Mouse (Mus musculus): ENCODE data around the gene Trappc3.

Gene Trappc3

GRCm38 (mm10) chr4:126250659-126251058, 11.5 kb upstream of the Trappc3 start:
- no peak for DNase-seq (ENCODE audit: low read depth, low spot score)

- peak; percentile 53 for DNase-seq (ENCODE audit: low read depth, low spot score)
These were observed 10.4 kb upstream of the Trappc3 start for GRCm38 (mm10) chr4:126251655-126252254.

- DNase-seq (ENCODE audit: low read depth, low spot score), result no peak
These were observed 9.5 kb upstream of the Trappc3 start for GRCm38 (mm10) chr4:126252411-126253237.

DNA sequence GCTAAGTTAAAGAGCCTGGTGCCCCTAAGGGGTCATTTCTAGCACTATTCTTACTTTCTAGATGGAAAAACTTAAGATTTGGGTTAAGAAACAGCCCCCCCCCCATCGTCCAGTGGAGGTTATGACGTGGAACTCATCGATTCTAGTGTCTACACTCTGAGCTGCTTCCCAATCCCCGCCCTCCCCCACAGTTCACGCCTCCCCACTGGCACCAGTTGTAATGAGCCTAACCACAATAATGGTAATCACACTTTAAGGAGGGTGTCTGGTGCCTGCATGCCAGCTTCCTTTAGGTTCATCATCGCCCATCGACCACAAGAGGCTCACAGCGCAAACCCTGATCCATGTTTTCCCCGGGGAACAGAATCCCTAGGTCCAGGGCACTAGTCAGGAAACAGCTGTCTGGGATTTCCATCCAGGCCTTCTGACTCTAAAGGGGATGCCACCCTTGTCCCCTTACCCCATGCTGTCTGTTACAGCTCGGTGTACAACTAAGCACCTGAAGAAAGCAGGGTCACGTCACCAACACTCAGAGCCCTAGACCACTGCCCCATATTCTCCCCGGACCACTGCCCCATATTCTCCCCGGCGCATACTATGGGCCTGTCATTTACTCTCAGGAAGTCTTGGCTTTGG, 8.4 kb upstream of the Trappc3 start:
- DNase-seq (ENCODE audit: low read depth, low spot score), result no peak

- DNase-seq (ENCODE audit: low read depth, low spot score), result peak; percentile 59
These were observed 7.6 kb upstream of the Trappc3 start for GRCm38 (mm10) chr4:126254315-126255112.

GRCm38 (mm10) chr4:126255113-126256001, 6.8 kb upstream of the Trappc3 start:
- peak; percentile 45 for DNase-seq (ENCODE audit: low read depth, low spot score)

GRCm38 (mm10) chr4:126256131-126256791, 5.9 kb upstream of the Trappc3 start, which contains the start of gene Map7d1:
Map7d1 (minus strand) TSS chr4:126256343.
- DNase-seq (ENCODE audit: low read depth, low spot score), result peak; percentile 83

DNA sequence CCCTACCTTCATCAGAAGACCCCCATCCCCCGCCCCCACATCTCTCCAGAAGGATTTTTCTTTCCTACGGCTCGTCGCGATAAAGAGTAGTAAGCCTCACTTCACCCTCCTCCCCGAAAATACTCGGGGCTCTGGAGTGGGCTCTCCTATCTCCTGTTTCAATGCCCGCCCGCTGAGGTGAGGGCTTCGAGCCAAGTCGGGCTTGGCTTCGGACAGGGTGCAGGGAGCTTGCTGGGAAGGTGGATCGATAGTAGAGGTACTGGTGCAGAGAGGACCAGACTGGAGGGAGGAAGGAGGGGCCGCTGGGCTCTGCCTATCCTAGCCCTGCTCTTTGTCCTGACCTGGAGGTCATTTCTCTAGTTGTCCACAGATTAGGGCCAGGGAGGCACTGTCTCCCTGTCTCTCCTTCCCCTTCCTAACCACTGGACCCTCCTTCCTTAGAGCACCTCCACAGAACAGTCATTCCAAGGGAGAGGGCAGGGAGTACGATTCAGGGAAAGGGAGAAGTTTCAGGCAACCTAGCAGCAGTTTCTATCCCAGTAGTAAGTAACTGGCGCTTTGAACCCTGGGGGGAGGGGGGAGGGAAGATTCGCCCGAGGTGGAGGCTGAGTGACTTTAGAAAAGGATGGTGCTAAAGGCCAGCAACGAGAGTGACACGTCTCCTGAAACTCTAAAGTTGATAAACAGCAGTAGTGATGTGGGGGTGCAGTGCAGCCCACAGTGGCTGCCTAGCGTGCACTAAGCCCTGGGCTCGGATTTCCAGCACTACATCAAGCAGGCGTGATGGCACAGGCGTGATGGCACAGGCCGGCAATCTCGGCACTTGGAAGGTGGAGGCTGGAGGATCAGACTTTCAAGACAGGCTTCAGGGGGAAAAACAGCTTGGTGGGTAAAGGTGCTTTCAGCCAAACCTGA, 4.9 kb upstream of the Trappc3 start:
- no peak for DNase-seq (ENCODE audit: low read depth, low spot score)

DNA sequence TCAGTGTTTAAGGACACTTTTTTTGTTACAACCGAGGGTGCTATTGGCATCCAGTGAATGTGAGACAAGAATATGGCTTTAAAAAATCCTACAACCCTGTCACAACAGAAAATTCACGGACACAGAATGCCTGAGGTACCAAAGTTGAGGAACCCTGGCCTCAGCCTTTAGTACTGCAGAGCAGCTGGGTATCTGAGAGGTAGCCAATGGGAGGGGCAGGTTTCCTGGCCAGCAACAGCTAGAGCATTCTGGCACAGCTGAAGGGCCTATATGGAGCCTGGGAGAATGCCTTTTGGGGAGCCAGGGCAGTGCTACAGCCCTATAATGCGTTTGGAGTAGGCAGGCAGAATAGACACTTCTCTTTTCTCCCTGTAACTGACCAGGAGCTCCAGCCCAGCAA, 3.1 kb upstream of the Trappc3 start:
- no peak for DNase-seq (ENCODE audit: low read depth, low spot score)

DNA sequence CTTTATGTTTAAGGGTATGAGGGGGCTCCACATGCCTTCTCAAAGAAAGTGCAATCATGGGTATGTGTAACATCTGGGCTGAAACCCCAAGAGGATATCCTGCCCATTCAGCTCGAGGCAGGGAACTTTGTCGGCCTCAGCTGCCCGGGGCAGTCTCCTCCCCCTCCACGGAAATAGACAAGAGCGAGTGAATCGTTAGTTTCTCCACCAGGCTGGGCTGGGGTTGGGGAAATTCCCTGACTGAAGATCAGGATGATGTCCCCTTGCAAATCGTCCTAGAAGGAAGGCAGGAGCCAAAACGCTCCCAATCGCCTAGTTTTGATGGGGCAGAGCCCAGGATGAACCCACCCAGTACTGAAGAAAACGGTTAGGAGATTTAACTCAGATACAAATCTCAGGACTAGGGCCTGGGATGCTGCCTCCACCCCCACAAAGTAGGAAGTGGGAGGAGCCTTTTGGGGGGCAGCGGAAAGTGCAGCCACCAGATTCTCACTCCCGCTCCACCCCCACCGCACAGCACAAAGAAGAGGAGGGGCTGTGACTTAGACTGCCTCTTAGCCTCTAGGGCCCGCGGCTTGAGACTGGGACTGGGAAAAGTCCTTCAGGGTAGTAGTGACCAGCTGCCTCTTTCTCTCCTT, 2.5 kb upstream of the Trappc3 start:
- DNase-seq (ENCODE audit: low read depth, low spot score), result peak; percentile 95

DNA sequence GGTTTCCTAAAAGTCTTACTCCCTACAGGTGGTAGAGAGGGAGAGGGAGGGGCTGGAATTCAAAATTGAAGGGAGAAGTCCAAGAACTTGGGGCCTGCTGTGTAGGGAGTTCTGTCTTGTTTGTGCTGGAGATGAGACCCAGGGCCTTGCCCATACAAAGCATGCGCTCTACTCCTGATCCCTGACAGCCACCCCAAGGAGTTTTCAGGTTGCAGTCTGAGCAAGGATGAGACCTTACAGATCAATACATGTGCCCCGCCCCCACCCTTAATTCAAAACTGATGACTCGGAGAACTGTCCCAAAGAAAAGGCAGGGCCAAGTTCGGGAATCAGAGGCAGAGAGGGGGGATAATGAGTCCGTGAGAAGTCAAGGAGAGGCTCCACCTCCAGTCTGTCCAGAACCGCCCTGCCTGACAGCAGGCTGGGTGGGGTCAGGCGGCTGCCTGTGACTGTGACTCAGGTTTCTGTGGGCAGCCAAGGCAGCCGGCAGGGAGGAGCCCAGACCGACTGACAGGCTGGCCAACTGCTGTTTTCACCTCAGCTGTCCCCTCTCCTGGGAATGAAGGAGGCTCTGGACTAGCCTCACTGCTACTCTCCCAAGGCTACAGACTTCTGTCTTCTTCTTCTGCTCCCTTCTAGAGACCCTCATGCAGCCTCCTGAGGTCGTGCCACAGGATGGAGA, 1.5 kb upstream of the Trappc3 start:
- peak; percentile 92 for DNase-seq (ENCODE audit: low read depth, low spot score)

- no peak for DNase-seq (ENCODE audit: low read depth, low spot score)
These were observed 859 bp upstream of the Trappc3 start for GRCm38 (mm10) chr4:126261266-126261665.

- no peak for DNase-seq (ENCODE audit: low read depth, low spot score)
These were observed 450 bp upstream of the Trappc3 start for GRCm38 (mm10) chr4:126261675-126262074.

DNA sequence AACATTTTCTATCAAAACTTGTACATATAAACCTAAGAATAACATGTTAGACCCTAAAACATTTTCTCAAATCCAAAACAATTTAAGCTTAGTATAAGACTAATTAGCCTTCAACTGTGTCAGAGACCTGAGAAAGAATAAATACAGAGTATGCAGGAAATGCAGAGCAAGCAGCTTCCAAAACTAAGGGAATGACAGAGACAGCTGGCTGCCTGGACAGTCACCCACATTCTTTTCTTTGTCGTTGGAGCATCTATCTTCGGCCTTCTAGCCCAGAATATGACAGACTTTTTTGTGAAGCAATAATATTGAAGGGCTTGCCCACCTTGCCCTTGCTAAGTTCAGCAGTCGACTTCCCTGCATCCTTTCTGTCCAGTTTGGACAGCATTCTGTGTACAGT, 7.2 kb downstream of the Trappc3 start:
- DNase-seq (ENCODE audit: low read depth, low spot score), result no peak

GRCm38 (mm10) chr4:126273753-126274152, 11.6 kb downstream of the Trappc3 start:
- DNase-seq (ENCODE audit: low read depth, low spot score), result peak; percentile 24

- no peak for DNase-seq (ENCODE audit: low read depth, low spot score)
These were observed 13.0 kb downstream of the Trappc3 start for GRCm38 (mm10) chr4:126275081-126275480.

GRCm38 (mm10) chr4:126275681-126276131, 13.6 kb downstream of the Trappc3 start:
- DNase-seq (ENCODE audit: low read depth, low spot score), result no peak
